Mouse (Mus musculus) neural tube, embryonic 14.5 days (tissue): ENCODE data around the gene Erc2. TPM values are rescaled to one million over a fixed set of nuclear protein-coding genes. Genes with fewer than 3 reads are reported as not detected.

Source experiments
- ATAC-seq: fragments of 200-750 bp; cut with Nextera tagmentation; 2 replicates; pipeline ENCODE4 v1.8.0; 2017; ENCODE audit warnings: low read depth, mild to moderate bottlenecking, moderate TSS enrichment, moderate library complexity
- H3K27ac ChIP-seq: fragments of 300-500 bp; sonication (generic); 2 replicates; pipeline ENCODE4 v1.5.1; 2014; ENCODE audit warnings: low read depth, mild to moderate bottlenecking, control low read depth, low read length, moderate library complexity, mixed read lengths
- H3K27me3 ChIP-seq: fragments of 300-500 bp; sonication (generic); 2 replicates; pipeline ENCODE4 v1.6.1; 2014; ENCODE audit warnings: low read length; ENCODE audit not compliant: control insufficient read depth, insufficient read depth
- H3K36me3 ChIP-seq: fragments of 300-500 bp; sonication (generic); 2 replicates; pipeline ENCODE4 v1.6.1; 2014; ENCODE audit warnings: low read length, mixed read lengths; ENCODE audit not compliant: control insufficient read depth, insufficient read depth
- H3K4me1 ChIP-seq: fragments of 300-500 bp; sonication (generic); 2 replicates; pipeline ENCODE4 v1.6.1; 2014; ENCODE audit warnings: low read length; ENCODE audit not compliant: control insufficient read depth, insufficient read depth
- H3K4me2 ChIP-seq: fragments of 300-500 bp; sonication (generic); 2 replicates; pipeline ENCODE4 v1.6.1; 2014; ENCODE audit warnings: mild to moderate bottlenecking, low read depth, low read length, control low read depth
- H3K4me3 ChIP-seq: fragments of 300-500 bp; sonication (generic); 2 replicates; pipeline ENCODE4 v1.5.1; 2014; ENCODE audit warnings: low read depth, low read length, control low read depth, mixed read lengths
- H3K9ac ChIP-seq: fragments of 300-500 bp; sonication (generic); replicated peaks from 2 replicates; pipeline ENCODE4 v1.6.1; 2014; ENCODE audit warnings: low read depth, mild to moderate bottlenecking, control low read depth, low read length, mixed read lengths
- H3K9me3 ChIP-seq: fragments of 300-500 bp; sonication (generic); 2 replicates; pipeline ENCODE4 v1.6.1; 2016; ENCODE audit warnings: low read length; ENCODE audit not compliant: control insufficient read depth
- WGBS: fragments of 180-500 bp; shearing (Covaris S2); extraction: QIAGEN DNeasy Blood & Tissue Kit; methylation state at CpG from one replicate; pipeline ENCODE4 v1.1.7; 2014; 5-methylcytosine and 5-hydroxymethylcytosine counted together
- polyA plus RNA-seq: library from polyadenylated mRNA; unstranded; fragments of >200 nt; fragmentation: Nextera tagmentation; extraction: Ambion mirVana; gene quantifications from 2 replicates; pipeline ENCODE4 v1.2.1, GENCODE M21; 2014

Gene Erc2
- polyA plus RNA-seq, 1 experiment from 2014 or later: 117 TPM

- no peak for ATAC-seq
- H3K9me3 ChIP-seq: no peaks in the 10 kb centered on the region
- H3K36me3 ChIP-seq: no peaks in the 10 kb centered on the region
- no peak overlapping the region for H3K4me3 ChIP-seq
- H3K4me2 ChIP-seq: no peak overlapping the region
- 37% methylated on average over 3 of the region's 3 CpGs for WGBS
- no peak overlapping the region for H3K9ac ChIP-seq
- H3K27ac ChIP-seq: no peak overlapping the region
- no peaks in the 10 kb centered on the region for H3K27me3 ChIP-seq
- H3K4me1 ChIP-seq: no peaks in the 10 kb centered on the region
These were observed 617.9 kb downstream of the Erc2 start for GRCm38 (mm10) chr14:28240111-28240510.

GRCm38 (mm10) chr14:28242743-28243142 is 620.5 kb downstream of the Erc2 start:
- Histone ChIP-seq H3K9me3 (no peaks in the 10 kb centered on the region), H3K9ac (no peak overlapping the region), H3K27ac (no peak overlapping the region), H3K27me3 (no peaks in the 10 kb centered on the region), H3K4me1 (no peaks in the 10 kb centered on the region), H3K36me3 (no peaks in the 10 kb centered on the region), H3K4me3 (no peak overlapping the region), H3K4me2 (no peak overlapping the region)
- WGBS: 52% methylated on average over 3 of the region's 3 CpGs
- ATAC-seq: no peak

GRCm38 (mm10) chr14:28243474-28243873 is 621.2 kb downstream of the Erc2 start:
- Histone ChIP-seq H3K4me3 (no peak overlapping the region), H3K9me3 (no peaks in the 10 kb centered on the region), H3K4me1 (no peaks in the 10 kb centered on the region), H3K27ac (no peak overlapping the region), H3K27me3 (no peaks in the 10 kb centered on the region), H3K36me3 (no peaks in the 10 kb centered on the region), H3K4me2 (no peak overlapping the region), H3K9ac (no peak overlapping the region)
- WGBS: 95% methylated on average over 4 of the region's 4 CpGs
- ATAC-seq: no peak

- H3K9me3 ChIP-seq: no peaks in the 10 kb centered on the region
- no peak overlapping the region for H3K4me2 ChIP-seq
- H3K4me3 ChIP-seq: no peak overlapping the region
- 70% methylated on average over 4 of the region's 4 CpGs for WGBS
- no peaks in the 10 kb centered on the region for H3K27me3 ChIP-seq
- no peaks in the 10 kb centered on the region for H3K4me1 ChIP-seq
- H3K27ac ChIP-seq: no peak overlapping the region
- no peak for ATAC-seq
- H3K9ac ChIP-seq: no peak overlapping the region
- H3K36me3 ChIP-seq: no peaks in the 10 kb centered on the region
These were observed 640.5 kb downstream of the Erc2 start for GRCm38 (mm10) chr14:28262706-28263105.

GRCm38 (mm10) chr14:28267367-28267766 is 645.1 kb downstream of the Erc2 start:
- WGBS: 77% methylated on average over 2 of the region's 2 CpGs
- no peaks in the 10 kb centered on the region for H3K36me3 ChIP-seq
- no peak overlapping the region for H3K27ac ChIP-seq
- H3K4me2 ChIP-seq: no peak overlapping the region
- H3K4me3 ChIP-seq: no peak overlapping the region
- H3K27me3 ChIP-seq: no peaks in the 10 kb centered on the region
- H3K9ac ChIP-seq: no peak overlapping the region
- ATAC-seq: no peak
- no peaks in the 10 kb centered on the region for H3K4me1 ChIP-seq
- no peaks in the 10 kb centered on the region for H3K9me3 ChIP-seq

- H3K36me3 ChIP-seq: no peaks in the 10 kb centered on the region
- H3K4me3 ChIP-seq: no peak overlapping the region
- WGBS: 73% methylated on average over 8 of the region's 8 CpGs
- H3K9ac ChIP-seq: no peak overlapping the region
- H3K27me3 ChIP-seq: no peaks in the 10 kb centered on the region
- no peak overlapping the region for H3K4me2 ChIP-seq
- H3K4me1 ChIP-seq: no peaks in the 10 kb centered on the region
- ATAC-seq: no peak
- no peak overlapping the region for H3K27ac ChIP-seq
- no peaks in the 10 kb centered on the region for H3K9me3 ChIP-seq
These were observed 649.6 kb downstream of the Erc2 start for GRCm38 (mm10) chr14:28271846-28272245.

- Histone ChIP-seq H3K4me2 (no peak overlapping the region), H3K9ac (no peak overlapping the region), H3K36me3 (no peaks in the 10 kb centered on the region), H3K27ac (no peak overlapping the region), H3K9me3 (no peaks in the 10 kb centered on the region), H3K27me3 (no peaks in the 10 kb centered on the region), H3K4me3 (no peak overlapping the region), H3K4me1 (no peaks in the 10 kb centered on the region)
- 78% methylated on average over 1 of the region's 1 CpGs for WGBS
- no peak for ATAC-seq
These were observed 651.4 kb downstream of the Erc2 start for GRCm38 (mm10) chr14:28273669-28274068.

- Histone ChIP-seq H3K9ac (no peak overlapping the region), H3K9me3 (no peaks in the 10 kb centered on the region), H3K36me3 (no peaks in the 10 kb centered on the region), H3K4me3 (no peak overlapping the region), H3K4me1 (no peaks in the 10 kb centered on the region), H3K27me3 (no peaks in the 10 kb centered on the region), H3K4me2 (no peak overlapping the region), H3K27ac (no peak overlapping the region)
- no peak for ATAC-seq
- WGBS: 51% methylated on average over 7 of the region's 7 CpGs
These were observed 652.6 kb downstream of the Erc2 start for GRCm38 (mm10) chr14:28274826-28275225.

GRCm38 (mm10) chr14:28278951-28279350 is 656.7 kb downstream of the Erc2 start:
- Histone ChIP-seq H3K27me3 (no peaks in the 10 kb centered on the region), H3K36me3 (no peaks in the 10 kb centered on the region), H3K4me2 (no peak overlapping the region), H3K4me3 (no peak overlapping the region), H3K9me3 (no peaks in the 10 kb centered on the region), H3K9ac (no peak overlapping the region), H3K27ac (no peak overlapping the region), H3K4me1 (no peaks in the 10 kb centered on the region)
- 90% methylated on average over 6 of the region's 6 CpGs for WGBS
- no peak for ATAC-seq

GRCm38 (mm10) chr14:28280376-28280775 is 658.1 kb downstream of the Erc2 start:
- H3K36me3 ChIP-seq: no peaks in the 10 kb centered on the region
- no peak overlapping the region for H3K4me2 ChIP-seq
- ATAC-seq: no peak
- no peaks in the 10 kb centered on the region for H3K9me3 ChIP-seq
- no peak overlapping the region for H3K4me3 ChIP-seq
- H3K9ac ChIP-seq: no peak overlapping the region
- no peaks in the 10 kb centered on the region for H3K4me1 ChIP-seq
- no peak overlapping the region for H3K27ac ChIP-seq
- H3K27me3 ChIP-seq: no peaks in the 10 kb centered on the region
- WGBS: 78% methylated on average over 1 of the region's 1 CpGs
